ENCODE assay signal across 15 mouse cellular contexts in the genomic region with DNA sequence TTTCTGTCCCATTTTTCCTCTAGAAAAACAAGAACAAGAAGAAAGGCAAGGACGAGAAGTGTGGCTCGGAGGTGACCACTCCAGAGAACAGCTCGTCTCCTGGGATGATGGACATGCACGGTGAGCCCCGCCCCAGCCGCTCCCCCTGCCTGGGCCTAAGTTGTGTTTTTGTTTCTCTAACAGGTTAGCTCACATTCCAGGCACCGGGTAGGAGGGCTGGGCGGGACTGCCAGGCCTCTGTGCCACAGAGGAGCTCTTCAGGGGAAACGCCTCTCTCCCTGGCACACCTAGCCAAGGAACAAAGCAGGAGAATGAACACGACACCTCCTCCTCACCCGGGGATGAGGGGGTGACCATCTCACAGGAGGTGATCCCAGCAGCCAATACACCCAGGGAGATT. TPM values are rescaled to one million over a fixed set of nuclear protein-coding genes. Genes with fewer than 3 reads are reported as not detected.
A peak's percentile ranks its signal among the peaks of the same experiment; 100 is the strongest.
DNase-seq lines count a peak whose midpoint lies in the region; ATAC-seq and TF ChIP-seq lines count a peak whose summit lies in the region.
"Had no signal": no experiment of that assay in that cellular context is flagged by ENCODE, and none has a peak within 500 bp of the region (broad histone marks: within the 10 kb centered on the region; RNA-seq: fewer than 3 reads in every experiment).

No protein-coding gene starts in this region.

- peaks cover 24% of the 10 kb centered on the region for H3K4me1 ChIP-seq in kidney, embryonic 15.5 days
- H3K4me1 ChIP-seq in lung, embryonic 15.5 days, result peaks cover 17% of the 10 kb centered on the region; the same call in 1 of the 2 replicates
- H3K4me1 ChIP-seq in stomach, postnatal 0 days (replicated peaks; ENCODE audit: control insufficient read depth, insufficient read depth), result no peaks in the 10 kb centered on the region

- WGBS in kidney, embryonic 15.5 days, result 60% methylated on average over 11 of the region's 11 CpGs
- WGBS in lung, embryonic 15.5 days, result 55% methylated on average over 11 of the region's 11 CpGs
- 50% methylated on average over 11 of the region's 11 CpGs for WGBS in stomach, postnatal 0 days

- ATAC-seq in kidney, embryonic 15.5 days (replicated peaks; ENCODE audit: low FRiP score), result no peak
- ATAC-seq in lung, embryonic 15.5 days (ENCODE audit: borderline replicate concordance, extremely low read depth, low FRiP score, low TSS enrichment), result peak; percentile 66; the same call in 1 of the 2 replicates
- ATAC-seq in stomach, postnatal 0 days (ENCODE audit: low FRiP score, low TSS enrichment), result peak; percentile 89
- ATAC-seq: intestine, postnatal 0 days had no signal

- no peak overlapping the region for H3K4me3 ChIP-seq in kidney, embryonic 15.5 days (replicated peaks)
- H3K4me3 ChIP-seq in lung, embryonic 15.5 days, result no peak overlapping the region
- H3K4me3 ChIP-seq in stomach, postnatal 0 days (ENCODE audit: low read depth, low read length), result no peak overlapping the region
- H3K4me3 ChIP-seq: gastrocnemius, adult 2 months; myocyte had no signal

- H3K27ac ChIP-seq in kidney, embryonic 15.5 days, result 0 out of 2 replicates have a peak overlapping the region, but pooled peaks have one; percentile 9
- peak overlapping the region; percentile 64 for H3K27ac ChIP-seq in lung, embryonic 15.5 days
- peak overlapping the region; percentile 76 for H3K27ac ChIP-seq in stomach, postnatal 0 days (replicated peaks)
- H3K27ac ChIP-seq: gastrocnemius, adult 2 months; liver, embryonic 14.5 days had no signal

- no peak overlapping the region for H3K9ac ChIP-seq in kidney, embryonic 15.5 days
- no peak overlapping the region for H3K9ac ChIP-seq in lung, embryonic 15.5 days
- no peak overlapping the region for H3K9ac ChIP-seq in stomach, postnatal 0 days (ENCODE audit: low read length)
- H3K9ac ChIP-seq: liver, embryonic 14.5 days had no signal

- peak; percentile 25 for DNase-seq in embryo, embryonic 10 days (ENCODE audit: low spot score)
- DNase-seq in embryo, embryonic 11 days, result no peak
- DNase-seq in stomach, postnatal 0 days (ENCODE audit: low spot score), result peak; percentile 83
- no peak for DNase-seq in heart, postnatal 36 days
- no peak for DNase-seq in left cerebral cortex, postnatal 36 days (ENCODE audit: low spot score in 2 of 2)
- DNase-seq in layer of hippocampus, postnatal 10 days (ENCODE audit: low spot score in 2 of 2), result no peak
- DNase-seq: gastrocnemius, adult 2 months; right cerebral cortex, postnatal 4 days had no signal

- H3K27me3 ChIP-seq in kidney, embryonic 15.5 days, result no peaks in the 10 kb centered on the region
- H3K27me3 ChIP-seq in lung, embryonic 15.5 days, result no peaks in the 10 kb centered on the region
- no peaks in the 10 kb centered on the region for H3K27me3 ChIP-seq in stomach, postnatal 0 days (ENCODE audit: control insufficient read depth, insufficient read depth, low read length)

- no peaks in the 10 kb centered on the region for H3K9me3 ChIP-seq in kidney, embryonic 15.5 days (replicated peaks)
- H3K9me3 ChIP-seq in lung, embryonic 15.5 days, result no peaks in the 10 kb centered on the region
- no peaks in the 10 kb centered on the region for H3K9me3 ChIP-seq in stomach, postnatal 0 days (ENCODE audit: control insufficient read depth, low read length)

- peak; percentile 78 for TF ChIP-seq EP300 in stomach, postnatal 0 days (optimal IDR thresholded peaks at IDR 0.05)

- no peak overlapping the region for H3K4me2 ChIP-seq in kidney, embryonic 15.5 days
- H3K4me2 ChIP-seq in lung, embryonic 15.5 days, result peak overlapping the region; percentile 12; the same call in 1 of the 2 replicates
- peak overlapping the region; percentile 3; the same call in 1 of the 2 replicates for H3K4me2 ChIP-seq in stomach, postnatal 0 days (replicated peaks; ENCODE audit: low read depth)
- H3K4me2 ChIP-seq: heart, embryonic 11.5 days; midbrain, embryonic 11.5 days had no signal

- H3K36me3 ChIP-seq in kidney, embryonic 15.5 days, result peaks cover 81% of the 10 kb centered on the region
- H3K36me3 ChIP-seq in lung, embryonic 15.5 days, result peaks cover 50% of the 10 kb centered on the region
- peaks cover 14% of the 10 kb centered on the region; the same call in 1 of the 2 replicates for H3K36me3 ChIP-seq in stomach, postnatal 0 days (ENCODE audit: control insufficient read depth, insufficient read depth, low read length)

- TF ChIP-seq CTCF in stomach, postnatal 0 days (IDR thresholded peaks at IDR 0.05; ENCODE audit: low read depth), result no peak

- intact Hi-C loops in heart, postnatal 36 days (cut with DNase I), result no loop called here
- intact Hi-C loops in left cerebral cortex, postnatal 36 days (cut with DNase I), result no loop called here

RNA-seq across cellular contexts. Expression of a gene that starts 12.3 kb away (rescaled TPM):
- 41.7 and 42.5 TPM in 2 replicates for polyA plus RNA-seq in kidney, embryonic 15.5 days (2015; fragmentation: Nextera tagmentation; extraction: Ambion mirVana)
- polyA plus RNA-seq in lung, embryonic 15.5 days (2015; fragmentation: Nextera tagmentation; extraction: Ambion mirVana), result 21.2 and 24.6 TPM in 2 replicates
- polyA plus RNA-seq in stomach, postnatal 0 days (2015; fragmentation: Nextera tagmentation; extraction: Ambion mirVana), result 5.9 and 6.4 TPM in 2 replicates
- 10 to 100 TPM in 1 of 2 experiments, 1 to 10 TPM in 1; 7.1 to 12.3 TPM for total RNA-seq in heart, postnatal 36 days (2021)
- 10 to 100 TPM; 69.0 to 71.7 TPM for total RNA-seq in left cerebral cortex, postnatal 36 days (2021)
- 10 to 100 TPM; 72.7 to 78.5 TPM for total RNA-seq in layer of hippocampus, postnatal 10 days (2021)

RNA-seq across cellular contexts. Expression of a gene that starts 38.7 kb away (rescaled TPM):
- 18.5 and 18.7 TPM in 2 replicates for polyA plus RNA-seq in kidney, embryonic 15.5 days (2015; fragmentation: Nextera tagmentation; extraction: Ambion mirVana)
- 17.1 and 20.6 TPM in 2 replicates for polyA plus RNA-seq in lung, embryonic 15.5 days (2015; fragmentation: Nextera tagmentation; extraction: Ambion mirVana)
- polyA plus RNA-seq in stomach, postnatal 0 days (2015; fragmentation: Nextera tagmentation; extraction: Ambion mirVana), result 10.5 and 13.2 TPM in 2 replicates
- total RNA-seq in heart, postnatal 36 days (2021), result 10 to 100 TPM; 30.4 to 31.8 TPM
- 10 to 100 TPM; 15.3 to 19.4 TPM for total RNA-seq in left cerebral cortex, postnatal 36 days (2021)
- 10 to 100 TPM; 22.3 to 22.7 TPM for total RNA-seq in layer of hippocampus, postnatal 10 days (2021)

Comparison
In these comparisons a context has a peak if more than half of its experiments do, and no peak if none do; other contexts are left out.
1. DNase-seq: peak in embryo, embryonic 10 days (single experiment) and stomach, postnatal 0 days (single experiment); none in embryo, embryonic 11 days (single experiment), heart, postnatal 36 days (0 of 2), left cerebral cortex, postnatal 36 days (0 of 2) and layer of hippocampus, postnatal 10 days (0 of 2).
2. H3K27ac ChIP-seq: peak in every context shown above with its lines; median percentile 76 in stomach, postnatal 0 days; 64 in lung, embryonic 15.5 days; 9 in kidney, embryonic 15.5 days.
3. RNA of a gene that starts 12.3 kb away (total RNA-seq): 72.7 to 78.5 TPM in layer of hippocampus, postnatal 10 days and 69.0 to 71.7 TPM in left cerebral cortex, postnatal 36 days; 7.1 to 12.3 TPM in heart, postnatal 36 days; every median in the first group is over 4 times any median in the second.